Mouse (Mus musculus) brain, adult 2 months (tissue): ENCODE measurements around the gene Lypd5.
A peak's percentile ranks its signal among the peaks of the same experiment; 100 is the strongest.
"Not testable (repeated sequence)": the region's sequence is repeated elsewhere in the genome, so short reads cannot be mapped to it uniquely, and the experiment has no call there.

Experiments
- DNase-seq: peaks from one replicate; pipeline ENCODE4 v3.0.0; 2011; ENCODE audit warnings: low read depth, low spot score

Lypd5 gene

DNA sequence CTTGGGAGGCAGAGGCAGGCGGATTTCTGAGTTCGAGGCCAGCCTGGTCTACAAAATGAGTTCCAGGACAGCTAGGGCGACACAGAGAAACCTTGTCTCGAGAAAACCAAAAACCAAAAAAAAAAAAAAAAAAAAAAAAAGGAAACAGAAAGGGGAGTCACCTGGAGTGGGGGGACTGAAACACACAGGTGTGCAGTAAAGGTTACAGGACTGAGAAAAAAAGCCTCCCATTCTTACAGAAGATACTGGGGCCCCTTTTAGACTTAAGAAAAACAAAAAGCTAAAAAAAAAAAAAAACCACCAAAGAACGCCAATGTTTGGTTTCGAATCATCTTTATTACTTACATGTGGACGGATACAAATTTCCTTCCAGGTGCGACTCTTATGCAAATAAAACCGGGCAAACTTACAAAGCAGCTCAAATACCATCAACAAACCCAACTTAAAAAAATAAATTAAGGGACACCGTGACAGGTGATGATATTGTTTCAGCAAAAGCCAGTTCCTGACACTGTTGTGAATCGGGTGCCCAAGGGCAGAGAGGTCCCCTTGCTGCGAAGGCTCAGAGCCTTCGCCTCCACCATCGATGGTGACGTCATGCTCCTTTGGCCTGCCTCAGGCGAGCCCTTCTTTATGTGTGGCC is 33.9 kb downstream of the Lypd5 start:
- DNase-seq = no peak

- DNase-seq = no peak
Measured at GRCm38 (mm10) chr7:24384070-24384469, 35.1 kb downstream of the Lypd5 start.

GRCm38 (mm10) chr7:24384827-24385226 is 35.8 kb downstream of the Lypd5 start:
- DNase-seq = peak; percentile 67

DNA sequence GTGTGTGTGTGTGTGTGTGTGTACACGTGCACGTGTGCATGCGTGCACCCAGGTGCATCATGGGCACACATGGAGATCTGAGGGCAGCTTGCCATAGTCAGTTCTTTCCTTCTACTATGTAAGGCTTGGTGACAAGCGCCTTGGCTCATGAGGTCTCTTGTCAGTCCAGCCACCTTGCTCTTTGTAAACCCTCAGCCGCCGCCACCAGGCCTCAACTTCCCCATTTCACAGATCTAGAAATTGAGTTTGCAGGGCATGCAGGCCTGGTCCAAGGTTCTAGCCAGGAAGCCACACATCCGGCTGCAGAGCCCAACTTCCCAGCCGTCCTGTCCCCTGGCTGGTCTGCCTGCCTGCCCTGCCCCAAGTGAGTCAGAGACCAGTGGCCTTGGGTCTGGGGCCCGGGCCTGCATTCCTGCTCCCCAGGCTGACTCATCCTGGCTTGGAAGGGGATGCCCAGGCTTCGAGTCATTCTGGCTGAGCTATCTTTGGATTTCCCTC is 38.1 kb downstream of the Lypd5 start:
- peak; percentile 30 for DNase-seq

DNA sequence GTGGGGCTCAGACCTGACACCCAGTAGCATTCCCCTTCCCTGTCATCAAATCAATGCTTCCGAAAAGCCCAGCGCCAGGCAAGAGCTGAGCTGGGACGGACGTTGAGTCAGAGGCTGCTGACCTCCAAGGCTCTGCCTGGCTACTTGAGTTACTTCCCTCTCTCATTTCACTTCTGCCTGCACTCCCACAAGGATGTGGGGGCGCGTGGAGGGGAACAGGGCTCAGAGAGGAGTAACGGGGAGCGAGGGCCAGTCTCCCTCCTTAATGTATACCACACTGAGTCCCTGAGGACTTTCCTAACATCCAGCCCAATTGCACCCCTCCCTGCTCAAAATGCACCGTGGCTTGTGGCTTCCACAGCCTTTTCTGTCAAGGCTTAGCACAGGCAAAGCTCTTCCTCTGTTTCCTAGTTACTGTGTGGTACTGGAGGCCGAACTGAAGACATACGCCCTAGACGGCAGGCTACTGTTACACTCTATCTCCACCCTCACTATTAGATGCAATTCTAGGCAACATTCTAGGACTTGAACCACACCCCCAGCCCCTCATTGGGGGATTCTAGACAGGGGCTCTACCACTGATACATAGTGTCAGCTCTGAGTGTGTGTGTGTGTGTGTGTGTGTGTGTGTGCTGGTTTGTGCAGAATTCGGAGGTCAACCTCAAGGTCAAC is 40.7 kb downstream of the Lypd5 start:
- no peak for DNase-seq

DNA sequence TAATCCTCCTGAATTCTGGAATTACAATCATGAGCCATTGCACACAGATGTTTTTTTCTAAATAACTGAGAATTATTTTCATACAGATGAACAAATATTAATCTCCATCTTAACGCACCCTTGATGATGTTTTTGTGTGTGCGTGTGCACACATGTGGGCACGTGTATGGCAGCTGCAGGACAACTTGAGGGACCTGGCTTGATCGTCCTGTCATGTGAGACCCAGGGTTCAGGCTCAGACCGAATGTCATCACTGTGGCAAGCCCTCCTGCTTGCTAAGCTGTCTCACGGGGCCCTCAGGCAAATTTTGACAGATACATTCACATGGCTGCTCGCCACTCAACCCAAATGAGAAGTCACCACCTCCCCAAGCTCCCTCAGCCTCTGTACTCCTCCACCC is 41.5 kb downstream of the Lypd5 start:
- no peak for DNase-seq

GRCm38 (mm10) chr7:24391077-24391476 is 42.1 kb downstream of the Lypd5 start:
- DNase-seq = peak; percentile 63

- DNase-seq = no peak
Measured at GRCm38 (mm10) chr7:24391687-24392086, 42.7 kb downstream of the Lypd5 start.

DNA sequence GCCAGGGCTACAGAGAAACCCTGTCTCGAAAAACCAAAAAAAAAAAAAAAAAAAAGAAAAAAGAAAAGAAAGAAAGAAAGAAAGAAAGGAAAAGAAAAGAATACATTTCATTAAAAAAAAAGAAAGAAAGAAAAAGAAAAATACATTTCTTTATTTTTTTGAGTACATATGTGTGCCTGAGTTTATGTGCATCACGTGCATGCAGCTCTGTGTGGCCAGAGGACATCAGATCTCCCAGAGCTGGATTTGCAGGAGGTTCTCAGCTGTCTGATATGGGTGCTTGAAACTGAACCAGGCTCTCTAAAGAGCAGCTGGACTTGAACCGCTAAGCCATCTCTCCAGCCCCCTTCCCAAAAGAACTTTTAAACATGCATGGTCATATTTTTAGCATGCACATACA is 45.1 kb downstream of the Lypd5 start:
- DNase-seq = no peak

DNA sequence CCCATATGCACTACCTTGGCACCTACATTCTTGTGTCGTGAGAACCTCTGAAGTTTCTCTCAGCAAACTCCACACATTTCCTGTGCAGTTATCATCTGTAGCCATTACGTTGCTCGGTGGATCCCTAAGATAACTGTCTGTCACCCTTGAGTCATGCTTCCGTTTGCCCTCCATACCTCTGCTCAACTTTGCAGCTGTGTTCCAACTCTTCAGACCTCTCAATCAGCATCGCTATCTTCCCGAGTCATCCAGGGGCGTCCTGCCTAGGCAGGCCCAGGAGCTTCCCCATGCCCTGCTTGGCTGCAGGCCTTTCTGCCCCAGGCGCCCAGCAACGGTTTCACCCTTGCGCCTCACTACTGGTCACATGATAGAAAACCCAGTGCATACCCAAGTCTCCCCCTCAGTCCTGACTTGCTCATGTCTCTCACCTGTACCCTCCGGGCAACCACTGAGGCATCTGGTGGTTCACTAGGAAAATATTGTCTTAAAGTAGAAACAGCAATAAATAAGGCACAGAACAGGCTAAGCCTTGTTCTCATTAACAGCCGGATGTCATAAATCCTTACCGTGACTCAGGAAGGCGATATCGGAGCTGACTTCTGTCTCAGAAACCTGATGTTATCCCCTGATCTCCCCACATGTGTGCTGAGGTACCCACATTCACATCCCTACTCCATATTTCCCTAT is 45.6 kb downstream of the Lypd5 start:
- no peak for DNase-seq

GRCm38 (mm10) chr7:24396832-24397231 is 47.8 kb downstream of the Lypd5 start:
- DNase-seq = no peak

GRCm38 (mm10) chr7:24398364-24398913 is 49.4 kb downstream of the Lypd5 start:
- DNase-seq = no peak

GRCm38 (mm10) chr7:24399256-24400081 is 50.5 kb downstream of the Lypd5 start, which contains the start of gene Smg9:
Smg9 (plus strand) TSS chr7:24399619.
- DNase-seq = peak; percentile 100

GRCm38 (mm10) chr7:24400082-24400452 is 51.1 kb downstream of the Lypd5 start:
- no peak for DNase-seq

DNA sequence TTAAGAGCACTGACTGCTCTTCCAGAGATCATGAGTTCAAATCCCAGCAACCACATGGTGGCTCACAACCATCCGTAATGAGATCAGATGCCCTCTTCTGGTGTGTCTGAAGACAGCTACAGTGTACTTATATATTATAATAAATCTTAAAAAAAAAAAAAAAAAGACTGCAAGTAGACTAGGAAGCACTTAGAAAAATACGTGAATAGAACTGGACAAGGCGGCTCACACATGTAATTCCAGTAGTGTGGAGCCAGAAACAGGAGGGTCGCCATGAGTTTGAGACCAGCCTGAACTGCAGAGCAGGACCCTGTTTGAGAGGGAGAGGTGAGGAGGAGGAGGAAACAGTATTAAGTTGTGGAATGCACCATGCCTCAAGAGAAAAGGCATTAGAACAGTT is 51.5 kb downstream of the Lypd5 start:
- not testable (repeated sequence) for DNase-seq

GRCm38 (mm10) chr7:24402851-24403250 is 53.9 kb downstream of the Lypd5 start:
- DNase-seq = no peak
